Mouse (Mus musculus): Measurements from ENCODE around the gene Galnt4.

Galnt4 gene

DNA sequence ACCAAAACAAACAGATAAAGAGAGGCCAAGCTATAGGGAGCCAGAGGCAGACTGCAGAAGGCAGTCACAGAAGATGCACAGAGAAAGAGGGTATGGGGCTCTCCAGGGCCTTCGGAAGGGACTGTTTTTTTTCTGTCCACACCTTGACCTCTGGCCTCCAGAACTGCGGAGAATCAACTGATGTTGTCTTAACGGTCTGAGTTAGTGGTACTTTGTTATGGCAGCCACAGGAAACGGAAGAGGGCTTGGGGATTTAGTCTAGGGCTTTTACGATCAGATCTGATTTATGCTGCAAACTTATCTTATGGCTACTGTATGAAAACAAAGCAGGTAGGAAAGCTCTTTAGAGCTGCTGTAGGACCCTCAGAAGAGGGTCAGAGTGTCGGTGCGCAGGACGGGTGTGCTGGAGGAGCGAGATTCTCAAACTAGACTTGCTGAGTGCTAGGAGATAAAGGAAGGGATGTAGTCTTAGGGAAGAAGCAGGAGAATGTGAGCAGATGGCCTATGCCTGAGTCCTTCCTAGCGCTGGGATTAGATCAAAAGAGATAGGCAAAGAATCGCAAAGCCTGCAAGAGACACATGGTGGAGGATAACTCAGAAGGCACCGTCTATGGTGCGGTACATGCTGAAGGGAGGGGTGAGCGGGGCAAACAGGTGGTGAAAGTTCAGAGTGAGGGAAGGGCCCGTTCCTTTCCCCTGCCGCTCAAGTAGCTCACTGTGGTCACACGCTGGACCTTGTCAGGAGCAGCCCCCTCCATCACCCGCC is 7.7 kb downstream of the Galnt4 start:
- DNase-seq (ENCODE audit: low spot score): no peak

- no peak for DNase-seq (ENCODE audit: low spot score)
Observed at GRCm38 (mm10) chr10:99116237-99116632, 8.3 kb downstream of the Galnt4 start.

GRCm38 (mm10) chr10:99116650-99117615 is 9.0 kb downstream of the Galnt4 start:
- no peak for DNase-seq (ENCODE audit: low spot score)

DNA sequence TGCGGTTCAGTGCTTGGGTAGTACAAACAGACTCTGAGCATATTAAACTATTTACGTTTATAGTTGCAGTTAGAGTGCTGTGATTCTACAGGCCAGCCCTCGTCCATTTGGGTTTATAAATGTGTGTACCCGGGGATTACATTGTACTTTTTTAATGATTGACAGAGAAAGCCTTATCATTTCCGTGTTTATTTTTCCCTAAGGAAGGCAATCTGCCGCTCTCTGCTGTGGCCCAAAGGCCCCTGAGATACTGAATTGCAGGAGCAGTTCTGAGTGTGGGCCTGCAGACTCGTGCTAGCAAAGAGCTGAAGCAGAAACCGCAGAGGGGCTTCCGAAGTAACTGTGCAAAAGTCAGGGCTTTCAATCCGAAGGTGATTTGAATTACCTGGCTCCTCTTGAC is 9.9 kb downstream of the Galnt4 start:
- DNase-seq (ENCODE audit: low spot score): no peak

GRCm38 (mm10) chr10:99118697-99119096 is 10.7 kb downstream of the Galnt4 start:
- no peak for DNase-seq (ENCODE audit: low spot score)

DNA sequence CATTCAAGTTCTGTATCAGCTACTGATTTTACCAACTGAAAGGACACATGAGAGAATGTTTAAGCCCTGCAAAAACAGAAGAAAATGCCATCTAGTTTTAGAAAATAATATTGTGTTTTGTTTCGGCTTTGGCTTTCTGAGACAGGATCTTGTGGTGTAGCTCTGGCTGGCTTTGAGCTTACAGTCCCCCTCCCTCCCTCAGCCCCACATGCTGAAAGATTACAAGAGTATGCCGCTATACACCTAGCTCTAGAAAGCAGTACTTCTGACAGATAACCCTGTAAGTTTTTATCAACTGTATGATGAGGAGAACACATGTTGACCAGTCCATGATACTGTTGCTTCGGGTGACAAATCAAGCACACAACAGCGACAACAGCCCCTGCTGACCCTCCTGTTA is 11.5 kb downstream of the Galnt4 start:
- DNase-seq (ENCODE audit: low spot score): no peak

GRCm38 (mm10) chr10:99126225-99126624 is 18.3 kb downstream of the Galnt4 start, which contains the start of gene Phxr2:
Gene Phxr2, minus strand, starts transcription at chr10:99126325.
- DNase-seq (ENCODE audit: low spot score): no peak

DNA sequence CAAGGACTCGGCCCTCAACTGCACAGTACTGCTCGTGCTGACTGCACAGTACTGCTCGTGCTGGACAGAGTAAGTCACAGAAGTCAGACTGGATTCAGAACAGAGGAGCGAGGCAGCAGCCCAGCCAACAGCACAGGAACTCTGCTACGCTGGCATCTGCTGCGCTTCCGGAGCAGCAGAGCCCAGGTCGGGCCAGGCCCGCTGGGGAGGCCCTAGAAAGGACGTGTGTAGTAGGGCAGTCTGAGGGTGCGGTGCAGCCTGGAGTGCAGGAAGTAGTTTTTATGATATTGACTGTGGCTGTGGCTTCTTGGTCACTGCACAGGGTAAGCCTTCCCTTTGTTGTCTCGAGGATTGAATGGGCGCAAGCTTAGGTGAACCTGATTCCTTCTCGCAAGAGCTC is 19.0 kb downstream of the Galnt4 start:
- no peak for DNase-seq (ENCODE audit: low spot score)

DNA sequence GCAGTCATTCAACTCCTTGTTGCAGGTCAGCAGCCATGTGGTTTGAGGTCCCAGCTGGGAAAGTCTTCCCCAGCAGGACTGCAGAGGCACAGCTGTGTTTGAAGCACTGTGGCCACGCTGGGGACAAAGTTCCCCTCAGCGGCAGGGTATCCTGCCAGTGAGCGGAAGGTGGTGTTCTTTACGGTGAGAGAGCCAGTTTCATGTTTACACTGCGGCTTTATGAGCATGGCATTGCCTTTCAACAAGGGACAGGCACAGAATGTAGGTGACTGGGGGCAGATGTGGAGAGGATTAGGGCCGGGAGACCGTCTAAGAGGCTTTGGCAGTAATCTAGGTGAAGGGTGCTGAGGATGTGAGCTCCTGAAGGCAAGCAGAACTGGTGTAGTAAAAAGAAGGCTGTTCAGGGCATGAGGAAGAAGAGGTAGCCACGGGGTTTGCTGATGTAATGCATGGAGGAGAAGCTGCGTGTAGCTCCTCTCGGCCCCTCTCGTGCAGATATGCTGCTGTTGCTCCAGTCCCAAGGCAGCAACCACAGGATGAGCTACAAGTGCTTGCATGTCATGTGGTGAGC is 19.8 kb downstream of the Galnt4 start:
- no peak for DNase-seq (ENCODE audit: low spot score)

- peak; percentile 52 for DNase-seq (ENCODE audit: low spot score)
Observed at GRCm38 (mm10) chr10:99130611-99131010, 22.7 kb downstream of the Galnt4 start.

DNA sequence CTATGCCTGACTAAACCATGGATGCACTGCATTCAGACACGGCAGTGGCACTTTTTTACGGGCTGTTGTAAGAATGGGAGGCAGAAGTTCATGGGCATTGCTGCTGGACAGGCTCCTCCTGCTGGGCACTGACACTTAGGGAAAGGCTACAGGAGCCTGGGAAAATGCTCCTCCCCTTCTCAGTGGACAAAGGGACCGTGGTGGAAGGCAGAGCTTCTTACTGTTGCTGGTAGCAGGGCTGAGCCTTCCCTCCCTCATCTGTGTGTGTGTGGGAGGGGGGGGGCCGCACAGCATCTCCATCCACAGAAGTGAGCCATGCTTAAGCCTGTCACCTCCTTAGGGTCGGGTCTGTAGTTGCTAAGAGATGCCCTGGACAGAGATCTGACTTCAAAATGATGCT is 23.3 kb downstream of the Galnt4 start:
- no peak for DNase-seq (ENCODE audit: low spot score)

DNA sequence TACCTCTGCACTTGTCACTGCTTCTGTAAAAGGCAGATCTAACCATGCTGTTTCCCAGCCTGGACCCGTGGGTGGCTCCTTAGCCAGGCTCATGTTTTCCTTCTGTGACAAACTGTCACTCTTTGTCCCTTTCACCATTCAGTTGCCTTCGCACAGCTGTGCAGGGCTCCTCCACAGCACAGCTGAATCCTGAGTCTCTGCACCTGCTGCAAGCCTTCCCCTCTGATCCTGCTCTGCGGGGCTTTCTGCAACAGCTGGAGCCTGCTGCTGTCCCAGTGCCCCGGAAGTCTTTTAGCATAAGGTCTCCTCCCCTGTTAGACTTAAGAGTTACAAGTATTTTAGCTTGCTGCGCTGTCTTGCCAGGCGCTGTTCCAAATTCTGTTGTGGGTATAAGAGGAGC is 24.2 kb downstream of the Galnt4 start:
- DNase-seq (ENCODE audit: low spot score): peak; percentile 32

GRCm38 (mm10) chr10:99132595-99133272 is 24.8 kb downstream of the Galnt4 start:
- no peak for DNase-seq (ENCODE audit: low spot score)

GRCm38 (mm10) chr10:99133321-99133875 is 25.4 kb downstream of the Galnt4 start:
- no peak for DNase-seq (ENCODE audit: low spot score)

DNA sequence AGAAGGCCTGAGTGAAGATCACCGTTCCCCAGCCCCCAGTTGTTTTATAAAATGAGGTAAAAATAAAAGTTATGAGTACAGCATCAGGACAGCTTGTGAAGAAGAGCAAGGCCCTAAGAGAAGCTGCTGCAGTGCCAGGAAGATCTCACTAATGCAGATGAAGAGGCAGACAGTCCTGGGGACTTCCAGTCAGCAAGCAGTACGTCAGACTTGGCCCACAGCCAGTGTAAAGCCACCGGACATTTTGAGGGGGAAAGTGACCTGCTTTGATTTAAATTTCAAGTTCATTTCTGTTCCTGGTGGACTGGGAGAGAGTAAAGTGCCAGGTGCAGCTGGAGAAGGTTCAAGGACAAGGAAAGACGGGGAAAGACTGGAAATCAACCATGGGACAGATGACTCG is 28.4 kb downstream of the Galnt4 start:
- DNase-seq (ENCODE audit: low spot score): no peak

- DNase-seq (ENCODE audit: low spot score): no peak
Observed at GRCm38 (mm10) chr10:99145611-99146010, 37.7 kb downstream of the Galnt4 start.

DNA sequence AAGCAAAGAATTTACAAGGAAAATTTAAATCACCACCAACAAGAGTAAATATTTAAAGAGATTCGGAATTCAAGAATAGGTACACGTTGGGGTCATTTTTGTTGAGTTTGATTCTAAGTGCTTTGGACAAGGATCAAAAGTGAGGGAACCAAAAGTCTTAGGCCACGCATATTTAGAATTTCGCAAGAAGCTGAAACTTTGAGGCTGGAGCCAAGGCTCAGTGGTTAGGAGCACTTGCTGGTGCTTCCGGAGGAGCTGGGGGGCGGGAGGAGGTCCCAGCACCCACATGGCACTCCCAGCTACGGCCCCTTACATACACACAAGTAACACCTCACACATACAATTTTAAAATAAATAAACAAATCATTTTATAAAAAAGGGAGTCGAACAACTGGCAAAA is 38.6 kb downstream of the Galnt4 start:
- no peak for DNase-seq (ENCODE audit: low spot score)

DNA sequence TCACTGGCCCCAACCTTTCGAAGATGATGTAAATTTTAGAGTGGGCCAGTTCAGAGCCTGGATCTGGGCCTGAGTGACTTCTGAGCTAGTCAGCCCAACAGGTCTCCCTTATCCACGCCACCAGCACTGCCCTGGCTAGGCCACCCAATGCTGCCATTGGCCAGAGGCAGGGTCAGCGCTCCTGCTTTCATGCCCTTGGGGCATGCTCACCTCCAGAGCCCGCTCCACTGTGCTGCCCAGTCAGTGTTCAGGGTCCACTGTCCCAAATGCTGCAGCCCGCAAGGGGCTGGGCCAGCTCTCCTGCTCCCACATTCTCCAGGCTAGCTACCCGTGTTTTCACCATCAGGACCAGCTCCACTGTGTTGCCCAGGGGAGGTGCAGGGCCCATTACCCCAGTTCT is 42.1 kb downstream of the Galnt4 start:
- no peak for DNase-seq (ENCODE audit: low spot score)

- no peak for DNase-seq (ENCODE audit: low spot score)
Observed at GRCm38 (mm10) chr10:99151580-99151979, 43.6 kb downstream of the Galnt4 start.

GRCm38 (mm10) chr10:99152063-99152462 is 44.1 kb downstream of the Galnt4 start:
- DNase-seq (ENCODE audit: low spot score): no peak

DNA sequence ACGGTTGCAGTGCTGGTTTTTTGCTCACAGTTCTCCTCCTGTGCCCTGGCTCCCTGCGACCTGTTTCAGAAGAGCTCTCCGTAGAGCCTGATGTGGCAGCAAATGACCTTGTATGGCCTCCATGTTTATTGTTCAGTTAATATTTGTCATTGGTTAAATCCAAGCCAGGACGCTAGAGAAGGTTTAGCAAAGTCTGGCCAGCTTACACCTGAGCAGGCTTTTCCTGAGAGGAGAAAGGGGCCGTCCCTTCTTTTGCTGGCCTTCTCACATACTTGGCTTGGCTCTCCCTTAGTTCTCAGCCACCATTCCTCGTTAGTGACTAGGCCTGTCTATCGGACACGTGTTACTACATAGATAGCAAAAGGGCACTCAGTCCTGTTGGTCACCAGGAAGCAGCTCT is 46.7 kb downstream of the Galnt4 start:
- no peak for DNase-seq (ENCODE audit: low spot score)

DNA sequence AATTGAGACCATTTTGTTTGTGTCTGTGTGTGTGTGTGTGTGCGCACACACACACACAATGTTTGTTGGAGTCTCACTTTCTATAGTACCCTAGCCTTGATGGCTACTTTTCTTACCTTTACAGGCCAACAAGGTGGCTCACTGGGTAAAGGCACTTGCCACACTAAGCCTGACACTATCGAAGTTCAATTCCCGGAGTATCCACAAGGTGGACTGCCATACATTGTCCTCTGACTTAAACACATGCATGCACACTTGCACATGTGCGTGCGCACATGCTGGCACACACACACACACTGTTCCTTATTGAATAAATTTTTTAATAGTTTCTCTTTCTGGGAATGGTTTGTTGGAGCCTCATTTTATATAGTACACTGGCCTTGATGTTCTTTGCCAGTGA is 48.8 kb downstream of the Galnt4 start:
- DNase-seq (ENCODE audit: low spot score): no peak

Data from layer of hippocampus, adult 11-12 months (tissue).